ENCODE assay signal across 8 mouse cellular contexts in genomic region chr12:86891786-86892702, GRCm38 (mm10). TPM values are rescaled to one million over a fixed set of nuclear protein-coding genes. Genes with fewer than 3 reads are reported as not detected.
A peak's percentile ranks its signal among the peaks of the same experiment; 100 is the strongest.
DNase-seq lines count a peak whose midpoint lies in the region; ATAC-seq and TF ChIP-seq lines count a peak whose summit lies in the region.

No protein-coding gene starts in this region.

- under 1% methylated on average over 37 of the region's 37 CpGs for WGBS in forebrain, embryonic 11.5 days

- no peak for DNase-seq in ES-E14 (ENCODE audit: low read depth, low spot score)
- DNase-seq in brain, adult 2 months (ENCODE audit: low read depth, low spot score): peak; percentile 90
- DNase-seq in forebrain, embryonic 11.5 days (ENCODE audit: low spot score): peak; percentile 83
- peak; percentile 84 for DNase-seq in heart, postnatal 4 days
- peak; percentile 67 to 77 for DNase-seq in layer of hippocampus, postnatal 10 days (ENCODE audit: low spot score in 2 of 2)
- peak; percentile 84 for DNase-seq in right cerebral cortex, postnatal 10 days (ENCODE audit: low spot score in 2 of 2)
- DNase-seq in urinary bladder, postnatal 4 days (ENCODE audit: low spot score in 2 of 2): peak; percentile 77 to 83

- peak overlapping the region; percentile 6; the same call in 1 of the 2 replicates for H3K9ac ChIP-seq in ES-E14 (ENCODE audit: insufficient read depth, low read depth, low read length, poor library complexity, severe bottlenecking)
- peak overlapping the region; percentile 65 for H3K9ac ChIP-seq in forebrain, embryonic 11.5 days (ENCODE audit: low read length)

- H3K27me3 ChIP-seq in forebrain, embryonic 11.5 days (ENCODE audit: control insufficient read depth, insufficient read depth, low read length): no peaks in the 10 kb centered on the region

- peak overlapping the region; percentile 41 to 60 for H3K4me3 ChIP-seq in ES-E14 (ENCODE audit: insufficient read depth in 1 of 2, low read depth in 1 of 2, low read length in 2 of 2, poor library complexity in 1 of 2, severe bottlenecking in 1 of 2)
- peak overlapping the region; percentile 28 for H3K4me3 ChIP-seq in forebrain, embryonic 11.5 days (ENCODE audit: low read depth, low read length)

- no peaks in the 10 kb centered on the region for H3K36me3 ChIP-seq in ES-E14 (ENCODE audit: control insufficient read depth, insufficient read depth, low read length, poor library complexity, severe bottlenecking)
- H3K36me3 ChIP-seq in forebrain, embryonic 11.5 days (ENCODE audit: control insufficient read depth, insufficient read depth, low read length): no peaks in the 10 kb centered on the region

- H3K4me1 ChIP-seq in ES-E14 (ENCODE audit: control insufficient read depth in 2 of 2, insufficient read depth in 2 of 2, low read length in 2 of 2, poor library complexity in 1 of 2): peaks cover 25 to 29% of the 10 kb centered on the region in 2 experiments
- H3K4me1 ChIP-seq in forebrain, embryonic 11.5 days (replicated peaks; ENCODE audit: control insufficient read depth, insufficient read depth, low read length): peaks cover 77% of the 10 kb centered on the region

- peak overlapping the region; percentile 73 for H3K4me2 ChIP-seq in forebrain, embryonic 11.5 days (ENCODE audit: low read depth, low read length, severe bottlenecking)

- in situ Hi-C loops in ES-E14 (cut with MboI; ENCODE audit: low sequenced_read_pairs in 2 of 2, unreplicated experiment in 2 of 2): no loop called here

- no peaks in the 10 kb centered on the region for H3K9me3 ChIP-seq in ES-E14 (ENCODE audit: control insufficient read depth, insufficient read depth, low read depth, low read length)
- no peaks in the 10 kb centered on the region for H3K9me3 ChIP-seq in forebrain, embryonic 11.5 days (ENCODE audit: control insufficient read depth, low read length)

- ATAC-seq in forebrain, embryonic 11.5 days (replicated peaks; ENCODE audit: low FRiP score): no peak
- 0 out of 2 replicates have a peak, but pooled peaks have one; percentile 6 for ATAC-seq in megakaryocyte, adult 5-6 weeks (ENCODE audit: poor library complexity, severe bottlenecking)

- H3K27ac ChIP-seq in ES-E14 (ENCODE audit: insufficient read depth, low read depth, low read length, poor library complexity, severe bottlenecking): no peak overlapping the region
- H3K27ac ChIP-seq in forebrain, embryonic 11.5 days (ENCODE audit: low read depth, low read length): peak overlapping the region; percentile 98

TF ChIP-seq in ES-E14, 5 proteins besides CTCF, POLR2A, EP300 and RAD21:
- TF ChIP-seq HCFC1 (IDR thresholded peaks at IDR 0.05; ENCODE audit: borderline replicate concordance, insufficient read depth, low read length) (no peak), CHD2 (IDR thresholded peaks at IDR 0.05; ENCODE audit: low read depth, low read length) (0 out of 2 replicates have a peak, but pooled peaks have one; percentile 15), ZNF384 (IDR thresholded peaks at IDR 0.05; ENCODE audit: low read depth, low read length) (no peak)

RNA-seq across cellular contexts. Expression of gene Irf2bpl, which starts 7.4 kb away (rescaled TPM):
- 39.5 and 43.2 TPM in 2 replicates for total RNA-seq in ES-E14 (2012; rRNA removed)
- 40.3 and 42.7 TPM in 2 replicates for polyA plus RNA-seq in forebrain, embryonic 11.5 days (2014; fragmentation: Nextera tagmentation; extraction: Ambion mirVana)
- total RNA-seq in heart, postnatal 4 days (2021): 10 to 100 TPM; 85.8 to 86.2 TPM
- total RNA-seq in layer of hippocampus, postnatal 10 days (2021): 10 to 100 TPM; 77.9 to 81.5 TPM
- 3.0 and 3.6 TPM in 2 replicates for total RNA-seq in megakaryocyte, adult 5-6 weeks (2015)
- 1.4 and 3.5 TPM in 2 replicates for total RNA-seq in megakaryocyte, adult 5-6 weeks (2017)

RNA-seq across cellular contexts. Expression of gene Cipc, which starts 54.8 kb away (rescaled TPM):
- total RNA-seq in ES-E14 (2012; rRNA removed): 26.5 and 27.6 TPM in 2 replicates
- 46.5 and 48.7 TPM in 2 replicates for polyA plus RNA-seq in forebrain, embryonic 11.5 days (2014; fragmentation: Nextera tagmentation; extraction: Ambion mirVana)
- 10 to 100 TPM; 34.1 to 39.3 TPM for total RNA-seq in heart, postnatal 4 days (2021)
- 10 to 100 TPM; 55.2 to 58.1 TPM for total RNA-seq in layer of hippocampus, postnatal 10 days (2021)
- total RNA-seq in megakaryocyte, adult 5-6 weeks (2015): 12.0 and 12.9 TPM in 2 replicates
- 8.9 and 11.0 TPM in 2 replicates for total RNA-seq in megakaryocyte, adult 5-6 weeks (2017)
